Mouse (Mus musculus) intestine, embryonic 16.5 days (tissue): Measurements from ENCODE around the gene Wdr45b. TPM values are rescaled to one million over a fixed set of nuclear protein-coding genes. Genes with fewer than 3 reads are reported as not detected.

ENCODE experiments used
- ATAC-seq: fragments of 200-750 bp; cut with Nextera tagmentation; 2 replicates; pipeline ENCODE4 v1.8.0; 2017; ENCODE audit warnings: moderate TSS enrichment, moderate library complexity
- H3K27ac ChIP-seq: fragments of 300-500 bp; sonication (generic); 2 replicates; pipeline ENCODE4 v1.5.1; 2014; ENCODE audit warnings: mild to moderate bottlenecking, low read length
- H3K27me3 ChIP-seq: fragments of 300-500 bp; sonication (generic); replicated peaks from 2 replicates; pipeline ENCODE4 v1.6.1; 2014; ENCODE audit warnings: low read length, control low read depth, mixed read lengths; ENCODE audit not compliant: control insufficient read depth, insufficient read depth
- H3K36me3 ChIP-seq: fragments of 300-500 bp; sonication (generic); 2 replicates; pipeline ENCODE4 v1.6.1; 2014; ENCODE audit warnings: low read length, control low read depth; ENCODE audit not compliant: control insufficient read depth, insufficient read depth
- H3K4me1 ChIP-seq: fragments of 300-500 bp; sonication (generic); 2 replicates; pipeline ENCODE4 v1.6.1; 2014; ENCODE audit warnings: low read length, control low read depth, mixed read lengths; ENCODE audit not compliant: control insufficient read depth, insufficient read depth
- H3K4me2 ChIP-seq: fragments of 300-500 bp; sonication (generic); 2 replicates; pipeline ENCODE4 v1.6.1; 2014; ENCODE audit warnings: low read depth, low read length, control low read depth
- H3K4me3 ChIP-seq: fragments of 300-500 bp; sonication (generic); 2 replicates; pipeline ENCODE4 v1.5.1; 2014; ENCODE audit warnings: mild to moderate bottlenecking, low read length
- H3K9ac ChIP-seq: fragments of 300-500 bp; sonication (generic); 2 replicates; pipeline ENCODE4 v1.6.1; 2014; ENCODE audit warnings: low read depth, low read length
- H3K9me3 ChIP-seq: fragments of 300-500 bp; sonication (generic); 2 replicates; pipeline ENCODE4 v1.6.1; 2016; ENCODE audit warnings: low read length, control low read depth; ENCODE audit not compliant: control insufficient read depth
- WGBS: fragments of 180-500 bp; shearing (Covaris S2); extraction: QIAGEN DNeasy Blood & Tissue Kit; methylation state at CpG from one replicate; pipeline ENCODE4 v1.1.7; 2014; 5-methylcytosine and 5-hydroxymethylcytosine counted together
- polyA plus RNA-seq: library from polyadenylated mRNA; unstranded; fragments of >200 nt; fragmentation: Nextera tagmentation; extraction: Ambion mirVana; gene quantifications from 2 replicates; pipeline ENCODE4 v1.2.1, GENCODE M21; 2015

Wdr45b gene
- 76.7 and 80.6 TPM in 2 replicates for polyA plus RNA-seq

DNA sequence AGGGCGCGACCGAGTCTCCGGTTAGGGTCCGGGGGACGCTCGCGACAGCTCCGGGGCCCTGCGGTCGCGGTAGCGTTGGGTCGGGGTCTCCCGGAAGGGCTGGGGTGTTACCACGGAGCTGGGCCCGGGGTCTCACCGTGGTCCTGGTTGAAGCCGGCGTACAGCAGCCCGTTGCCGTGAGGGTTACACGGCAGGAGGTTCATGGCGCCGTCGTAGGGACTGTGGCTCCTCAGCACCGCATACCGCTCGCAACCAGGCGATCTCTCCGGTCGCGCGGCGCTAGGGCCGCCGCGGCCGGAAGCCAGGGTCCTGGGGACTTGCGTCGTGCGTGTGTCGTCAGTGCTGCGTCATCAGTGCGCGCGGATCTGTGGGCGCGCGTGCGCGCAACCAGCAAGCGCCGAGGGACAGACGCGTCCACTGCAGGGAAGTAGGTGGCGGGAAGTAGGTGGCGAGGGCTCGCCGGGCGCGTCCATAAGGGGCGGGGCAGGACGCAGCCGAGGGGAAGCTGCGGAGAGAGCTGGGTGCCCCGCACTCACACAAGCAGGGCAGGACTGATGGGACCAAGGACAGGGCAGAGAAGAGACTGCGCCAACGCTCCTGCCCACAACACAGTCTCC is at the start of gene Wdr45b:
Gene Wdr45b (minus strand): TSS at position 355 of the 617 bp plus-strand sequence.
- Histone ChIP-seq H3K4me1 (peaks cover 10% of the 10 kb centered on the region), H3K27ac (peak within 1 kb of the TSS; percentile 80), H3K36me3 (no peaks in the 10 kb centered on the region; the same call in 1 of the 2 replicates), H3K9me3 (no peaks in the 10 kb centered on the region), H3K9ac (peak within 1 kb of the TSS; percentile 98), H3K27me3 (no peaks in the 10 kb centered on the region), H3K4me2 (peak within 1 kb of the TSS; percentile 90), H3K4me3 (peak within 1 kb of the TSS; percentile 98)
- WGBS, result under 1% methylated on average over 68 of the region's 69 CpGs
- peak; percentile 97 for ATAC-seq

DNA sequence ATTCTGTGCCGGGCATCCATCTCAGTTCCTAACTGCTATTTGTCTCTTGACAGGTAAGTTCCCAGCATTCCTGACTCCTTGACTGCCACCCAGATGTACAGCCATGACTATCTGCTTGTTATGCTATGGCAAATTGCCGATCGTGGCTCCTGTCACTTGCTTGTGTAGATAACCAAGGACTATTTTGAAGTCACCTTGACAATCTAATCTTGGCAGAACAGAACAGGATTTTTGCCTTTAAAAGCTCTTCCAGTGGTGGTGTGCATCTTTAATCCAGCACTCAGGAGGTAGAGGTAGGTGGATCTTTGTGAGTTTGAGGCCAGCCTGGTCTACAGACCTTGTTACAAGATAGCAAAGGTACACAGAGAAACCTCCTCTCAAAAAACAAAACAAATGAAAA is 38.2 kb upstream of the Wdr45b start:
- H3K36me3 ChIP-seq, result no peaks in the 10 kb centered on the region
- no peak overlapping the region for H3K4me3 ChIP-seq
- H3K27me3 ChIP-seq, result no peaks in the 10 kb centered on the region
- no peak overlapping the region for H3K4me2 ChIP-seq
- H3K27ac ChIP-seq, result no peak overlapping the region
- H3K9me3 ChIP-seq, result no peaks in the 10 kb centered on the region
- no peak for ATAC-seq
- WGBS, result 84% methylated on average over 3 of the region's 3 CpGs
- H3K4me1 ChIP-seq, result peaks cover 4% of the 10 kb centered on the region
- no peak overlapping the region for H3K9ac ChIP-seq

DNA sequence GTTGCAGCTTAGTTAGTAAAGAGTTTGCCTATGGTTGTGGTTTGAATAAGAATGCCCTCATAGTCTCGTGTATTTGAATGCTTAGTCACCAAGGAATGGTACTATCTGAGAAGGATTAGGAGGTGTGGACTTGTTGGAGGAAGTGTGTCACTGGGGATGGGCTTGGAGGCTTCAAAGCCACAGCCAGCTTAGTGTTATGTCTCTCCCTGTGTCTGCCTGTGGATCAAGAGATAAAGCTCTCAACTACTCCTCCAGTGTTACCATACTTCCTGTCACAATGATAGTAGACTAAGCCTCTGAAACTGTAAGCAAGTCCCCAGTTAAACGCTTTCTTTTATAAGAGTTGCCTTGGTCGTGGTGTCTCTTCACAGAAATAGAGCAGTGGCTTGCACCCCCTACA is 36.5 kb upstream of the Wdr45b start:
- no peaks in the 10 kb centered on the region for H3K9me3 ChIP-seq
- H3K36me3 ChIP-seq, result no peaks in the 10 kb centered on the region
- no peak overlapping the region for H3K27ac ChIP-seq
- no peaks in the 10 kb centered on the region for H3K27me3 ChIP-seq
- H3K9ac ChIP-seq, result no peak overlapping the region
- 69% methylated on average over 3 of the region's 3 CpGs for WGBS
- no peak overlapping the region for H3K4me3 ChIP-seq
- H3K4me2 ChIP-seq, result no peak overlapping the region
- H3K4me1 ChIP-seq, result peaks cover 4% of the 10 kb centered on the region
- ATAC-seq, result no peak

DNA sequence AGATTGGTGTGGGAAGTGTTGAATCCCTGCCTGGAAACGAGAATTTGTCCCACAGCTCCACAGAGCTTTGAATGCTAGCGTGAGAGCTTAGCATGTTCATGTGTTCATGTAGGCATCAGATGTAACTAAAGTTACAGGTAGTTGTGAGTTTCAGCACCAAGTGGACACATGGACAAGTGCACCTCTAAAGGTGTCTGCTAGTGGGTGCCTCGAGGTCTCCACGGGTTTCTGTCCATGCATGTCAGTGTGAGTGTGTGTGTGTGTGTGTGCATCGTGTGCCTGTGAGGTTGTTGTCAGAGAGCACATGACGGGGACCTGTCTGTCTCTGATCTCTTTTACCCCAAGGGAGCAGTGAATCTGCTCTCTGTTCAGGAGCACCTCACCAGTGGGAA is 34.3 kb upstream of the Wdr45b start:
- peak overlapping the region; percentile 75 for H3K4me3 ChIP-seq
- peaks cover 4% of the 10 kb centered on the region for H3K4me1 ChIP-seq
- 8% methylated on average over 6 of the region's 6 CpGs for WGBS
- peak overlapping the region; percentile 93 for H3K4me2 ChIP-seq
- H3K27me3 ChIP-seq, result no peaks in the 10 kb centered on the region
- H3K27ac ChIP-seq, result no peak overlapping the region
- ATAC-seq, result peak; percentile 39; the same call in 1 of the 2 replicates
- no peaks in the 10 kb centered on the region for H3K36me3 ChIP-seq
- no peaks in the 10 kb centered on the region for H3K9me3 ChIP-seq
- H3K9ac ChIP-seq, result peak overlapping the region; percentile 40

- Histone ChIP-seq H3K4me2 (peak within 1 kb of the TSS; percentile 93), H3K4me3 (peak within 1 kb of the TSS; percentile 75), H3K27ac (no peak within 1 kb of the TSS), H3K4me1 (peaks cover 4% of the 10 kb centered on the region), H3K9ac (peak within 1 kb of the TSS; percentile 75), H3K36me3 (no peaks in the 10 kb centered on the region), H3K27me3 (no peaks in the 10 kb centered on the region), H3K9me3 (no peaks in the 10 kb centered on the region)
- ATAC-seq, result peak; percentile 100
- 1% methylated on average over 61 of the region's 61 CpGs for WGBS
Observed at GRCm38 (mm10) chr11:121387750-121388553, 33.7 kb upstream of the Wdr45b start, which contains the start of gene Rab40b. Gene Rab40b, minus strand, starts transcription at chr11:121388251.

GRCm38 (mm10) chr11:121380294-121380693 is 26.0 kb upstream of the Wdr45b start:
- H3K4me1 ChIP-seq, result no peaks in the 10 kb centered on the region
- no peak for ATAC-seq
- no peaks in the 10 kb centered on the region for H3K27me3 ChIP-seq
- no peak overlapping the region for H3K4me2 ChIP-seq
- H3K27ac ChIP-seq, result no peak overlapping the region
- H3K9me3 ChIP-seq, result no peaks in the 10 kb centered on the region
- H3K36me3 ChIP-seq, result no peaks in the 10 kb centered on the region
- no peak overlapping the region for H3K9ac ChIP-seq
- 56% methylated on average over 6 of the region's 6 CpGs for WGBS
- no peak overlapping the region for H3K4me3 ChIP-seq

- H3K9me3 ChIP-seq, result no peaks in the 10 kb centered on the region
- H3K36me3 ChIP-seq, result no peaks in the 10 kb centered on the region
- no peak overlapping the region for H3K4me3 ChIP-seq
- no peak for ATAC-seq
- H3K27me3 ChIP-seq, result no peaks in the 10 kb centered on the region
- H3K27ac ChIP-seq, result no peak overlapping the region
- H3K9ac ChIP-seq, result no peak overlapping the region
- H3K4me1 ChIP-seq, result no peaks in the 10 kb centered on the region
- no peak overlapping the region for H3K4me2 ChIP-seq
Observed at GRCm38 (mm10) chr11:121378644-121379043, 24.4 kb upstream of the Wdr45b start.

DNA sequence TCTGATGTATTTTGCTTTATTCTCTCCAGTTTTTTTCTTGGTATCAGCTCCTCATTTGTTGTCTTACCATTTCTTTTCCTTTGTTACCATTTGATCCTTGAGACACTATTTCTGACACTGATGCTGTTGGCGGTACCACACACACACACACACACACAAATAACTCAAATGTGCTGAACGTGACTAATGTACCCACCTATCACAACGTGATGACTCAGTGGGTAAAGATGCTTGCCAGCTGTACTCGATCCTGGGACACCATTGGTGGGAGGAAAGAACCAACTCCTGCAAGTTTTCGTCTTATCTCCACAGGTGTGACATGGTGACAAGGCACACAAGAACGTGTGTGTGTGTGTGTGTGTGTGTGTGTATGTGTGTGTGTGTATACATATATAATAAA is 19.1 kb upstream of the Wdr45b start:
- H3K36me3 ChIP-seq, result no peaks in the 10 kb centered on the region
- no peak for ATAC-seq
- 64% methylated on average over 6 of the region's 6 CpGs for WGBS

DNA sequence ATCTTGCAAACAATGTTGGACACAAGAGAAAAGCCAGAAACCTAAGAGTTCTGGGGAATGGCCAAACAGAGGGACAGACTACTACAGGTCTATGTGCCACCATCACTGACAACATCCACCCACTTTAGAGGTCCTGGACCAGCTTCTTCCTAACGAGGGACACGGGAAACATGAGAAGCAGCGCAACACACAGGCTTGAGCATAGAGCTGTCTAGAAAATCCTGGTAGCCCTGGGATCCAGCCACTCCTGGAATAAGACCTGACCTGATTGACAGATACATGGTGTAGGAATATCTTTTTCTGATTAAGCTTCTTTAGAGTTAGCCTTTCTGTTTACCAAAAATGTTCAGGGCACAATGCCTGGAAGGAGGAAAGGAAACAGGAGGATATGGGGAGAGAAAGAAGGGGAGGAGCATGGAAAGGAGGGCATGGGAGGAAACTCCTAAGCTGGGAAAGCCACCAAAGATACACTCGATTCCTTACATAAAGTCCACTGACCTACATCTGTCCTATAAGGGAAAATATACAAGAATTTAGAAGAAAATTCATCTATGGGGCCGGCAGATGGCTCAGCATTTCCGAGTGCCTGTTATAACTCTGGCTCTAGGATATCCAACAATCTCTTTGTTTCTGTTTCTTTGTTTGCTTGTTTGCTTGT is 16.2 kb upstream of the Wdr45b start:
- H3K4me1 ChIP-seq, result no peaks in the 10 kb centered on the region
- no peak overlapping the region for H3K4me2 ChIP-seq
- H3K27me3 ChIP-seq, result no peaks in the 10 kb centered on the region
- no peak for ATAC-seq
- H3K36me3 ChIP-seq, result no peaks in the 10 kb centered on the region
- H3K27ac ChIP-seq, result no peak overlapping the region
- H3K9me3 ChIP-seq, result no peaks in the 10 kb centered on the region
- H3K9ac ChIP-seq, result no peak overlapping the region
- no peak overlapping the region for H3K4me3 ChIP-seq
- 83% methylated on average over 6 of the region's 6 CpGs for WGBS

More for the DNA sequence above, 19.1 kb upstream of the Wdr45b start:
- Histone ChIP-seq H3K9me3 (no peaks in the 10 kb centered on the region), H3K4me3 (no peak overlapping the region), H3K27ac (no peak overlapping the region), H3K9ac (no peak overlapping the region), H3K27me3 (no peaks in the 10 kb centered on the region), H3K4me1 (no peaks in the 10 kb centered on the region), H3K4me2 (no peak overlapping the region)
